Mouse (Mus musculus): ENCODE measurements at regions not wholly inside any gene's neighbourhood (a gene's known extent, or its start where the extent isn't known, plus 50 kb on each side); places are given as distances from the start of the nearest gene placed in this dataset.

DNA sequence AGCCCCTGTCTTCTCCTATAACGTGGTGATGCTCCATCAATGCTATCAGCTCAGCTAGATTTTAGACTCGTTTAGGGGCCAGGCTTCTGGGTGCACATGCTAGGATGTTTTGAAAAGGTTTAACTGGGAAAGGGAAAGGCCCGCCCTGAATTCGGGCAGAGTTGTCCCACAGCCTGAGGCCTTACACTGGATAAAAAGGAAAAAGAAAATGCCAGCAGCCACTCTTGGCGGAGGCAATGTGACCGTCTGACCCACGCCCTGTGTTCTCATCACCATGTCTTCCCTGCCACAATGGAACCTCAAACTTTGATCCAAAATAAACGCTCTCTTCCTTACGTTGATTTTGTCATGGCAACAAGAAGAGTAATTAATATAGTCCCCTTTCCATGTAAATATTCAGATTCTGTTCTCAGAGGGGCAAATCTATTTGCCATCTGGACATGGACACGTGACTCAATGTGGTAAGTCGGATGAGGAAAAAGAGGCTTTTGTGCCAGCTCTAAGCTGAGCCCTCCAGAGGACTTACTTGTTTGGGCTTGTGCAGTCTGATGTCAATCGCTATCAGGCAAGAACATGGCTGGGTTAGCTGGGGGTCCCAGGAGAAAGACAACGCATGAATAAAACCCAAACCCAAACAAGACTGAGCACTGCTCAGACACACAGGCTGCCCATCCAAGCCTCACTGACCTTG, 253.4 kb upstream of the Hnrnpa3 start:
- DNase-seq (ENCODE audit: low spot score), result no peak

- DNase-seq (ENCODE audit: low spot score), result no peak
Observed at GRCm38 (mm10) chr2:75406721-75407455, 252.2 kb upstream of the Hnrnpa3 start.

GRCm38 (mm10) chr2:75407560-75407959, 251.5 kb upstream of the Hnrnpa3 start:
- DNase-seq (ENCODE audit: low spot score), result no peak

DNA sequence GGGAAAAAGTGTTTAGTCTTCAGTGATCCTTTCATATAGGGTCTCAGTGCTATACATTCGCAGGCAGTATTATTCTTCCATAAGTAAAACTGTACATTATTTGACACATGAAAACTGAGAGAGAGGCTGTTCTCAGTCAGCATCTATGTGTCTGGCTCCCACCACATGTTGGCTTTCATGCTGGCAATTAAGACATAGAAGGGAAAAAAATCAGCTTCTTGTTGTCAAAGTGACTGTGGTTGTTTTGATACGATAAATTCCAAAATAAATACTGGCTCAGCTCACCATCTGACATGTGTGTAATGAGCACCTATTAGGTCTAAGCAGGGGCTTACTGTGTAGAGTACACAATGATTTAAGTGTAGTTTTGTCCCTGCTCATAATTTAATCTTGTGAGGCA, 251.0 kb upstream of the Hnrnpa3 start:
- DNase-seq (ENCODE audit: low spot score), result no peak

GRCm38 (mm10) chr2:75409806-75410205, 249.3 kb upstream of the Hnrnpa3 start:
- DNase-seq (ENCODE audit: low spot score), result no peak

- no peak for DNase-seq (ENCODE audit: low spot score)
Observed at GRCm38 (mm10) chr2:75412735-75413134, 246.3 kb upstream of the Hnrnpa3 start.

DNA sequence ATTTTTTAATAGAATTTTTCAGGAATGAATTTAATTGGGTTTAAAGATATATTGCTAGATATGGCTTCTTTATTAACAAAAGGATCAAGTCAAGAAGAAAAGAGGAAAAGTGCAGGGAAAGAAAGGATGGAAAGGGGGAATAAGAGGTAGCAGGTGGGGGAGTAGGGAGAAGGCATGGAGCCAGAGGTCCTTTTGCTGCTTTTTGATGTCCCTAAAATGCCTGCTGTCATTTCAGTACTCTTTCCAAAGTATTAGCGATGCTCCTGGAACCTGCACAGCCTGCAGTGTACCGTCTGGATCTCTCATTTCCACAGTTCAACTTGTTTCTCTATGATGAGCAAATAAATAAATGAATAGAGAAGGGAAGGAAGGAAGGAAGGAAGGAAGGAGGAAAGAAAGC, 240.4 kb upstream of the Hnrnpa3 start:
- no peak for DNase-seq (ENCODE audit: low spot score)

- DNase-seq (ENCODE audit: low spot score), result no peak
Observed at GRCm38 (mm10) chr2:75419142-75419541, 239.9 kb upstream of the Hnrnpa3 start.

DNA sequence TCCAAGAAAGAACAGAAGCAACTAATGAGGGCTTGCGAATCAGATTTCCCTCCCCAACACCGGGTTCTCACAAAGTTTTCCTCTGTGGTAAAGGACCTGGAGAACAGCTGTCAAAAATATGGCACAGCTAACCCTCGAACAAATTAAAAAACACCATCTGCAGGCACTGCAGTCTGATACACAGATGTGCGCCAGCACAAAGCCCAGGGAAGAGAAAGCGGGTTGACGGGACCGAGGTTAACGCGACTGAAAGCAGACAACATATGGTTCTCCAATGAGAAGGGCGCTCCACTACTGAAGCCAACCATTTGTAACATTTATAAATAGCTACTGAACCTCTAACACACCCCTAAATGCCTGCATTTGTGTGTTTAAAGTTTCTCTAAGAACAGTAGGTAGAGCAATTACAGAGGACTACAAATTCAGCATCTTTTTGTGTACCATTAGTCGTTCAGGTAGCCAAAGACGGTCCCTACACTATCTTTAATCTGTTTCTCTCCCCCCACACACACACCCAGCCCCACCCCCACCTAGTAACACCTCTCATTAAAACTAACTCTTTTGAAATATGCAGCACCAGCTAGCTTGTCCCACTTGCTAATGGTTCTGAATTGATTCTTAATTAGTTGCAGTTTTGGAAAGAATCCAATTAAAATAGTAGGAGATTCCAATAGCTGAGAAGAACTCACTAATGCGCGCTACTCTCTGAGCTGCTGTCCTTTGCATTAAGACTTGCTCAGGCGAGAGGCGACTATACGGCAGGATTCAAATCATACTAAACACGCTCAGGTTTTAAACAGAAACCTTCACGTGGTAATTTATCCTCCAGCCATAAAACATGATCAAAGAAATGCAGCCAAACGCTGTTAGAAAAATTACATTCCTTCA, 236.0 kb upstream of the Hnrnpa3 start:
- no peak for DNase-seq (ENCODE audit: low spot score)

DNA sequence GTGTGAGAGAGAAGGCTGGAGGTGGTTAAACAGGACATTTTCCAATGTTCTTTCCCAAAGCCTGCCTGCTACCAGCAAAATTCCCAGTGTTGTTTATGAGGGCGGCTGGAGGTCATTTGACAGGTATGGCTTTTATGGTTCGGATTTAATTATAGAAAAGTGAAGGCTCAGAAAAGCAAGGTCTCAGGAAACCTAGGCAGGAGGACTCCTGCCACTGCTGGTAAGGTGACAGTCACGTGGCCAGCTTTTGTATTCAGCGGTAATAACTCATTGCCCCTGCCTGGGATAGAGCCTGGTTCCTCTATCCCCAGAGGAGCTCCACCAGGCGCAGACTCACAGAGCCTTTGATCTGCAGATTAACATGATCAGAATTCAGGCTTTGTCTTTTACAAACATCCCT, 235.2 kb upstream of the Hnrnpa3 start:
- DNase-seq (ENCODE audit: low spot score), result no peak

DNA sequence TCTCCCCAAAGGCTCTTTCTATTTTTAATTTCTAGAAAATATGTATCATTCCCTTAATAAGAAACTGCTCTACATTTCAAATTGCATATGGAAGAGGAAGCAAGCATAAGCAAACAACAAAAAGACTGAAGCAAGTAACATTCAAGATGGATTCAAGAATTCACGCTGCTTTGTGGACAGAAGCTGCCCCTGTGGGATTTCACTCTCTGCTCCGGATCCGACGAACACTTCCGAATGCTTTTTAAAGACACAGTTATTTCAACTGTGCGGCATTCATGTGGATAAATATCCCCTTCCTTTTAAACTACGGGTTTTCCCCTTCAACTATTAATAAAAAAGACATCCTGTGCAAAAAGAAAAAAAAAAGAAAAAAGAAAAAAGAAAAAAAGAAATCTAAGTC, 234.7 kb upstream of the Hnrnpa3 start:
- DNase-seq (ENCODE audit: low spot score), result no peak

GRCm38 (mm10) chr2:75424911-75425310, 234.2 kb upstream of the Hnrnpa3 start:
- no peak for DNase-seq (ENCODE audit: low spot score)

DNA sequence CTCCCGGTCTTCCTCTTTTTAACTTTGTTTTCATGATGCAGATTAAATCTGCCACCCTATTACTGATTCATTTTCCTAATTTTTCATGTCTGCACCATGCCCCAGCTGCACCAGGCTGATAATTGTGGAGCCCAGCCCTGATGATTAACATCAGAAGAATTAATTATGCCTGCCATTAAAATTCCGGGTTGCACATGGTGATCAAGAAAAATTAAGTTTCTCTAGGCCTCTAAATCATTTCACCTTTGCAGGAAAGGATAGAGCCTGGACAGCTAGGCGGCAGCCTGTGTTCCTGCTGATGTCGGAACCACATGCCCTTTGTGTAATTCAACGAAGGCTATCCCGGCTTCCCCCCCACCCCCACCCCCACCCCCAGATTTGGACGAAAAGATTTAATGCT, 233.7 kb upstream of the Hnrnpa3 start:
- no peak for DNase-seq (ENCODE audit: low spot score)

DNA sequence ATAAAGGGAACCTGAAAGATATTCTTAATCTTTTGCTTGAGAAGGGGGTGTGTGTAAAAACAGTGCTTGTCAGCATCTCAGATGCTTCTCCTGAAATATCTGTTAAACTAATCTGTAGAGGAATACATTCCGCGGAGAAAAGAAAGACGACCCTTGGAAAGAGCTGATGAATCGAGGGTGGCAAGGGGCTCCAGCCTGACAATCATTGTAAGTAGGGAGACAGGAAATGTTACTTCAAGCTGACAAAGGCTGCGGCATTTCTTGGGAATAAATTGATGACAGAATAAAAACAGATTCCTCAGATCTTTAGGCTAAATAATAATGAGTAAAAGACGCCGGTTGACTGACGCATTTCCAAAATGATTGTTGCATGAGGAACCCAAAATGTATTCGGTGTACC, 233.3 kb upstream of the Hnrnpa3 start:
- no peak for DNase-seq (ENCODE audit: low spot score)

GRCm38 (mm10) chr2:75427936-75428458, 231.1 kb upstream of the Hnrnpa3 start:
- no peak for DNase-seq (ENCODE audit: low spot score)

GRCm38 (mm10) chr2:75430161-75430940, 228.7 kb upstream of the Hnrnpa3 start:
- DNase-seq (ENCODE audit: low spot score), result no peak

DNA sequence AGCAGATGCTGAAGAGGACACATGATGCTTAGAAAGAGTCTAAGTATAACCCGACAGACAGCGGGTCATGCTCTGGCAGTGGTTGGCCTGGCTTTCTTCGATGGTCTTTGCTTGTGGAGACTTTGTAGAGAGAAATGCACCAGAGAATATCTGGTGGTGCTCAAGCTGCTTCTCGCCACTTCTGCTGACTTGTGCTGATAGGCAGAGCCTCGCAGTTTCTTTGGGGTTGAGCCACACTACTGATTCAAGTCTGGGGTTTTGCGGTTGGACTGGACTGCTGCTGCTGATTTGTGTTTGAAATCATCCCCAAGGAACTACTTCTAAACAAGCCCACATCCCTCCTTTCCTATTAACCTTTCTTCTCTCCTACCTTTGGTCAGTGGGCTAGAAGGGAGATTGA, 227.1 kb upstream of the Hnrnpa3 start:
- no peak for DNase-seq (ENCODE audit: low spot score)

- DNase-seq (ENCODE audit: low spot score), result no peak
Observed at GRCm38 (mm10) chr2:75434521-75434920, 224.5 kb upstream of the Hnrnpa3 start.

- DNase-seq (ENCODE audit: low spot score), result no peak
Observed at GRCm38 (mm10) chr2:75439522-75440230, 219.4 kb upstream of the Hnrnpa3 start.

DNA sequence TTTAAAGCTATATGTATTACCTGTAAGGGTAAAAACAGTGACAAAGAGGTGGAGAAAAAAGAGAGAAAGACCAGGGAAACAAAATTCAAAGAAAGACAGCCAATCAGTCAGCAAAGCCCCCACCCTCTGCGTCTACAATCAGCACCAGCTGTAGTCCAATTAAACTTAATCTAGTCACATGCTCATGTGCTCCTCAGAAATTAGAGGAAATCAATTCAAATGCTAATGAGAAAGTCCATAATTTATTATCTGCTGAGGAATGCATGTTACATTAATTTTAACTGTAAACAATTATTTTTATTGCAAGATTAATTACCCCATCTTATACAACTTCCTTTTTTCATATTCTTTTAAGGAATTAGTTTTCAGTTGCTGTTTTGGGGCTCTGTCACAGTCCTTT, 216.4 kb upstream of the Hnrnpa3 start:
- no peak for DNase-seq (ENCODE audit: low spot score)

All from thymus, postnatal 0 days (tissue).